Mouse (Mus musculus): ENCODE results near the gene Dglucy. TPM values are rescaled to one million over a fixed set of nuclear protein-coding genes. Genes with fewer than 3 reads are reported as not detected.
A peak's percentile ranks its signal among the peaks of the same experiment; 100 is the strongest.

Gene Dglucy
- polyA plus RNA-seq, 1 experiment from 2014 or later, result 5.3 TPM

DNA sequence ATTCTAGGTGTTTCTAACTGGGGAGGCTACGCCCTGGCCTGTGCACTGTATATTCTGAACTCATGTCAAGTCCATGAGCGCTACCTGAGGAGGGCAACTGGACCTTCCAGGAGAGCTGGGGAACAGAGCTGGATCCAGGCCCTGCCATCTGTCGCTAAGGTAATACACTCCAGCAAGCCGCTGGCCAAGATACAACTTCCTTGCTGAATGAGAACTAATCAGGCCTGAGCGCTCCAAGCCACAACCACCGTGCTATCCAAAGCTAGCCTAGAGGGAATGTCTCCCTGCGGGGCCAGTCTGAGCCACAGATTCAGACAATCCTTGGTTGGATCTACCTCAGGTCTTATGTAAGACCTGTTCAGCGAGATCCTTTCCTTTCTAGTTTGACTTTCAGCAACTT, 88.2 kb downstream of the Dglucy start:
- H3K4me1 ChIP-seq (replicated peaks), result no peaks in the 10 kb centered on the region
- H3K27ac ChIP-seq, result no peak overlapping the region
- no peak for ATAC-seq (replicated peaks; ENCODE audit: insufficient number of reproducible peaks, insufficient read depth, low FRiP score, low read depth)
- H3K36me3 ChIP-seq, result no peaks in the 10 kb centered on the region
- 86% methylated on average over 8 of the region's 8 CpGs for WGBS
- no peak overlapping the region for H3K4me2 ChIP-seq
- H3K4me3 ChIP-seq, result no peak overlapping the region
- no peaks in the 10 kb centered on the region for H3K9me3 ChIP-seq (replicated peaks)
- no peak overlapping the region for H3K9ac ChIP-seq
- no peaks in the 10 kb centered on the region for H3K27me3 ChIP-seq

DNA sequence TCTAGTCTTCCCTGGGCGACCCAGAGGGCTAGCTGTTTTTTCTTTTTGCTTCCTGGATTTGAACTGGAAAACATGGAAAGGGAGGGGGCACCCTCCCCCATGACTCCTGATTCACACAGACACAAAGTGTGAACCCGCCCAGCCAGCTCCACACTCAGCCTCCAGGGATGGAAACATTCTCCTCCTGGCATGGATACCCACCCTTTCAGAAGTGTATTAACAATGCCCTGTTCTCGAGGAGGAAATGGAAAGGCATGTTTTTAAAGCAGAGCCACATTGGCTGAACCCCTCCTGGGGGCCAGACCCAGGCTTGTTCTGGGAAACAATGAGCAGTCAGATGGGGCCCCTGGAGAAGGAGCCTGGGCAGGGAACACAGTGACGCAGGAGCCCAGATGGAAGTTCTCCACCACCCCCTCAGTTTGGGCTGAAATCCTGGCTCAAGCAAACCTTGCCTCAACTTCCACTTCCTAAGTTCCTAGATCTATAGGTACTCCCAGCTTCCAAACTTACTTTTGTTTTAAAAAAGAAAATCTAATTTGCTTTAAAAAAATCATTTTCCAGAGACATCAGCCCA, 89.3 kb downstream of the Dglucy start:
- Histone ChIP-seq H3K9me3 (replicated peaks) (no peaks in the 10 kb centered on the region), H3K4me3 (no peak overlapping the region), H3K36me3 (no peaks in the 10 kb centered on the region), H3K27ac (no peak overlapping the region), H3K27me3 (no peaks in the 10 kb centered on the region), H3K4me1 (replicated peaks) (no peaks in the 10 kb centered on the region), H3K9ac (no peak overlapping the region), H3K4me2 (no peak overlapping the region)
- 0 out of 2 replicates have a peak, but pooled peaks have one; percentile 31 for ATAC-seq (replicated peaks; ENCODE audit: insufficient number of reproducible peaks, insufficient read depth, low FRiP score, low read depth)
- 48% methylated on average over 4 of the region's 4 CpGs for WGBS

GRCm38 (mm10) chr12:100871234-100871633, 92.4 kb downstream of the Dglucy start:
- ATAC-seq (replicated peaks; ENCODE audit: insufficient number of reproducible peaks, insufficient read depth, low FRiP score, low read depth), result no peak
- Histone ChIP-seq H3K4me2 (no peak overlapping the region), H3K27me3 (no peaks in the 10 kb centered on the region), H3K4me1 (replicated peaks) (no peaks in the 10 kb centered on the region), H3K4me3 (no peak overlapping the region), H3K27ac (no peak overlapping the region), H3K9ac (no peak overlapping the region), H3K9me3 (replicated peaks) (no peaks in the 10 kb centered on the region), H3K36me3 (no peaks in the 10 kb centered on the region)
- WGBS, result 83% methylated on average over 6 of the region's 6 CpGs

GRCm38 (mm10) chr12:100871841-100872240, 93.0 kb downstream of the Dglucy start:
- Histone ChIP-seq H3K9me3 (replicated peaks) (no peaks in the 10 kb centered on the region), H3K9ac (no peak overlapping the region), H3K4me1 (replicated peaks) (no peaks in the 10 kb centered on the region), H3K36me3 (no peaks in the 10 kb centered on the region), H3K27ac (no peak overlapping the region), H3K4me2 (no peak overlapping the region), H3K4me3 (no peak overlapping the region), H3K27me3 (no peaks in the 10 kb centered on the region)
- WGBS, result 72% methylated on average over 2 of the region's 2 CpGs
- ATAC-seq (replicated peaks; ENCODE audit: insufficient number of reproducible peaks, insufficient read depth, low FRiP score, low read depth), result no peak

GRCm38 (mm10) chr12:100873612-100874011, 94.8 kb downstream of the Dglucy start:
- Histone ChIP-seq H3K4me3 (no peak overlapping the region), H3K4me1 (replicated peaks) (no peaks in the 10 kb centered on the region), H3K4me2 (no peak overlapping the region), H3K36me3 (no peaks in the 10 kb centered on the region), H3K27me3 (no peaks in the 10 kb centered on the region), H3K9me3 (replicated peaks) (no peaks in the 10 kb centered on the region), H3K27ac (no peak overlapping the region), H3K9ac (no peak overlapping the region)
- ATAC-seq (replicated peaks; ENCODE audit: insufficient number of reproducible peaks, insufficient read depth, low FRiP score, low read depth), result no peak
- WGBS, result 71% methylated on average over 3 of the region's 3 CpGs

DNA sequence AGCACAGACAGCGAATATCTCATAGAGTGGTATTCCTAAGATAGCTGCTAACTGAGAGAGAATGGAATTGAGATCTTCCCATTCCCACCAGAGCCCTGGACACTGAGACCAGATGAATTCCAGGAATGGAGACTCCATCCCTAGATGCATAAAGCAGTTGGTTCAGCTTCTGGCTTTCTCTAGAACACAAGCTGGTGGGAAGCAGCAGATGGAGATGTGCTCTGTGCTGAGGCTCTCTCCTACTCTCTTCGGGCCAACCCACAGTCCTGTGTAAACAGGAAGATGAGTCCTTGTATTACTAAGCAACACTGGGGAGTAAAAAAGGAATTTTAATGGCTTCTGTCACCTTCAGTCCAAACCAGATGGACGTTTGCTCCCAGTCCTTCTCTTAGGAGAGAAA, 96.7 kb downstream of the Dglucy start:
- H3K36me3 ChIP-seq, result no peaks in the 10 kb centered on the region
- WGBS, result 62% methylated on average over 3 of the region's 3 CpGs
- no peak overlapping the region for H3K4me2 ChIP-seq
- no peak overlapping the region for H3K27ac ChIP-seq
- H3K9ac ChIP-seq, result no peak overlapping the region
- no peak for ATAC-seq (replicated peaks; ENCODE audit: insufficient number of reproducible peaks, insufficient read depth, low FRiP score, low read depth)
- H3K27me3 ChIP-seq, result no peaks in the 10 kb centered on the region
- no peaks in the 10 kb centered on the region for H3K4me1 ChIP-seq (replicated peaks)
- no peak overlapping the region for H3K4me3 ChIP-seq
- no peaks in the 10 kb centered on the region for H3K9me3 ChIP-seq (replicated peaks)

DNA sequence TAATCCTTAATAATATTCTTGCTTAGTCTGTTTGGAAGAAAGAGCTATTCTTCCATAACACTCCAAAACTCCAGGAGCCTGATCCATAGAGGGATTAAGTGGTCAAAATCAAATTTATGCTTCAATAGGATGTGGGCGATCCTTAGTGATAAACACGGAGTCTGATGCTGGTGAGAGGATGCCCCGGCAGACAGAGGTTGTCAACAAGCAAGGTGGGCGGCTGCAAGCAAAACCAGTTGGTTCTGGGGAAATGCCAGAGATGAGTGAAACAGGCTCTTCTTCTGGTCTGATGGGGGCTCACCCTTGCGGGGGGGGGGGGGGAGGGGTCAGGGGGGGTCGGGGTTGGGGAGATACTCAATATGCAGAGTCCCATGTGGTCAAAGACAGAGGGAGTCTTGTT, 97.1 kb downstream of the Dglucy start:
- no peak overlapping the region for H3K9ac ChIP-seq
- H3K27ac ChIP-seq, result no peak overlapping the region
- no peaks in the 10 kb centered on the region for H3K36me3 ChIP-seq
- H3K27me3 ChIP-seq, result no peaks in the 10 kb centered on the region
- H3K9me3 ChIP-seq (replicated peaks), result no peaks in the 10 kb centered on the region
- no peak for ATAC-seq (replicated peaks; ENCODE audit: insufficient number of reproducible peaks, insufficient read depth, low FRiP score, low read depth)
- H3K4me1 ChIP-seq (replicated peaks), result no peaks in the 10 kb centered on the region
- 76% methylated on average over 6 of the region's 6 CpGs for WGBS
- H3K4me3 ChIP-seq, result no peak overlapping the region
- H3K4me2 ChIP-seq, result no peak overlapping the region

GRCm38 (mm10) chr12:100877936-100878335, 99.1 kb downstream of the Dglucy start:
- no peak for ATAC-seq (replicated peaks; ENCODE audit: insufficient number of reproducible peaks, insufficient read depth, low FRiP score, low read depth)
- H3K4me2 ChIP-seq, result no peak overlapping the region
- H3K4me1 ChIP-seq (replicated peaks), result no peaks in the 10 kb centered on the region
- no peaks in the 10 kb centered on the region for H3K36me3 ChIP-seq
- H3K4me3 ChIP-seq, result no peak overlapping the region
- WGBS, result 74% methylated on average over 6 of the region's 6 CpGs
- no peak overlapping the region for H3K27ac ChIP-seq
- no peaks in the 10 kb centered on the region for H3K9me3 ChIP-seq (replicated peaks)
- no peak overlapping the region for H3K9ac ChIP-seq
- H3K27me3 ChIP-seq, result no peaks in the 10 kb centered on the region

GRCm38 (mm10) chr12:100878556-100878955, 99.7 kb downstream of the Dglucy start:
- Histone ChIP-seq H3K27me3 (no peaks in the 10 kb centered on the region), H3K36me3 (no peaks in the 10 kb centered on the region), H3K4me1 (replicated peaks) (no peaks in the 10 kb centered on the region), H3K4me2 (no peak overlapping the region), H3K27ac (no peak overlapping the region), H3K9ac (no peak overlapping the region), H3K9me3 (replicated peaks) (no peaks in the 10 kb centered on the region), H3K4me3 (no peak overlapping the region)
- no peak for ATAC-seq (replicated peaks; ENCODE audit: insufficient number of reproducible peaks, insufficient read depth, low FRiP score, low read depth)
- WGBS, result 86% methylated on average over 16 of the region's 16 CpGs

DNA sequence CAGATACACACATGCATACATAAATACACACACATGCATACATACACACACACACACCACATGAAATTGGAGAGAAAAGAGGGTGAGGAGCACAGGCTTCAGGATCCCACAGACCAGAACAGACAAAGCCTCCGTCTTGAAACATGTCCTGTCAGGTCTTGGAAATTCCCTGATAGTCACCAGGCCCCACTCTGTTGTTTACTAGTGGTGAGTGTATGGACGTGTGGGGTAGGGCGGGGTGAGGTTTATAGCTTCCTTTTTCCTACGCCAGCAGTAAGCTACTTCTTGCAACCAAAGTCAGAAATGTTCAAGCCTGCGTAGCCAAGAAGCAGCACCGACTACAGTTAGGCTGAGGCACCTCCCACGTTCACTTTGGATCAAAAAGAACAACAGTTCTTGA, 104.3 kb downstream of the Dglucy start:
- ATAC-seq (replicated peaks; ENCODE audit: insufficient number of reproducible peaks, insufficient read depth, low FRiP score, low read depth), result no peak
- 58% methylated on average over 7 of the region's 7 CpGs for WGBS
- no peaks in the 10 kb centered on the region for H3K9me3 ChIP-seq (replicated peaks)

GRCm38 (mm10) chr12:100885585-100885984, 106.7 kb downstream of the Dglucy start:
- no peak for ATAC-seq (replicated peaks; ENCODE audit: insufficient number of reproducible peaks, insufficient read depth, low FRiP score, low read depth)
- 81% methylated on average over 3 of the region's 3 CpGs for WGBS
- H3K36me3 ChIP-seq, result no peaks in the 10 kb centered on the region
- no peak overlapping the region for H3K27ac ChIP-seq
- peaks cover 7% of the 10 kb centered on the region; the same call in 1 of the 2 replicates for H3K4me1 ChIP-seq (replicated peaks)
- no peak overlapping the region for H3K4me3 ChIP-seq
- no peak overlapping the region for H3K9ac ChIP-seq
- no peaks in the 10 kb centered on the region for H3K27me3 ChIP-seq
- H3K9me3 ChIP-seq (replicated peaks), result no peaks in the 10 kb centered on the region
- no peak overlapping the region for H3K4me2 ChIP-seq

More for the DNA sequence above, 104.3 kb downstream of the Dglucy start:
- no peak overlapping the region for H3K27ac ChIP-seq
- H3K36me3 ChIP-seq, result no peaks in the 10 kb centered on the region
- H3K9ac ChIP-seq, result no peak overlapping the region
- H3K4me3 ChIP-seq, result no peak overlapping the region
- H3K27me3 ChIP-seq, result no peaks in the 10 kb centered on the region
- H3K4me2 ChIP-seq, result no peak overlapping the region
- H3K4me1 ChIP-seq (replicated peaks), result peaks cover 6% of the 10 kb centered on the region; the same call in 1 of the 2 replicates

DNA sequence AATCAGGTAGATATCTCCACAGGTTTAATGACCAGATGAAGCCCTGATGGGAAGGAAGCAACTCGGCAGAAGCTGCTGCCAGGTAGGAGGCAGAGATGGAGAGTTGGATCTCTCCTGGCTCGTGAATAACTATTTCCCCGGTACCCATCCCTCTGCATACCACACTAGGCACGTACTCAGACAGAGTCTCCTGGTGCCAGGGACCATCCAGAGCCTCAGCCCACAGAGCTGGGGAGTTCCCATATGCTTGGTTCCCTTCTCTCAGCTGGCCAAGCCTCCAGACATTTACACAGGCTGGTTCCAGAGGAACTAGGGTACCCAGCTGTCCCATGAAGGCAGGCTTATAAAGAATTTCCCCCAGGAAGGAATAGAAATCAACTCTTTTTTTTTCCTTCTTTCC, 108.0 kb downstream of the Dglucy start:
- no peak overlapping the region for H3K4me2 ChIP-seq
- 81% methylated on average over 4 of the region's 4 CpGs for WGBS
- H3K4me1 ChIP-seq (replicated peaks), result peaks cover 7% of the 10 kb centered on the region; the same call in 1 of the 2 replicates
- no peak overlapping the region for H3K4me3 ChIP-seq
- H3K27me3 ChIP-seq, result no peaks in the 10 kb centered on the region
- no peaks in the 10 kb centered on the region for H3K9me3 ChIP-seq (replicated peaks)
- no peak overlapping the region for H3K9ac ChIP-seq
- no peak overlapping the region for H3K27ac ChIP-seq
- H3K36me3 ChIP-seq, result no peaks in the 10 kb centered on the region
- ATAC-seq (replicated peaks; ENCODE audit: insufficient number of reproducible peaks, insufficient read depth, low FRiP score, low read depth), result no peak
